Mouse (Mus musculus) right cerebral cortex, adult 2 months (tissue): ENCODE results near the gene Plekha5.
"Not testable (repeated sequence)": the region's sequence is repeated elsewhere in the genome, so short reads cannot be mapped to it uniquely, and the experiment has no call there.

Experiments used
- DNase-seq, 2 experiments: peaks; one replicate each; pipeline ENCODE4 v3.0.0; 2021 to 2022; ENCODE audit warnings: low spot score in 2 of 2

Plekha5 gene

DNA sequence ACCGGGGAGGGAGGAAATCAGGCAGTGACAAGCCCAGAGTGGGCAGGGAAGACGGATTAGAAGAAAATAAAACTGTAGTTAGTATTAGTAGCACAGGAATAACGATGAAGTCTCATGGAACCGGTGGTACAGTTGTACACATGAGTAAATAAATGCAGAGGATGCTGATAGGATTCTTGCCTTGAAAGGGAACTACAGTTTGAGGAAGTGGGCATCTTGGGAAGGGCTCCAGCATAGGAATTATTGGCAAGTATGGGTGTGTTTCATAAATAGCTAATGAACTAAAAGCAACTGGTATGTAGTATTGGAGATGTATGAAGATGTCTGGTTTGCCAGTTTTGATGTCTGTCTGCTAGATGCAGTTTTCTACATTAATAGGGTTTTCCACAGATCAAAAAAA lies 99.7 kb downstream of the Plekha5 start:
- DNase-seq = no peak

DNA sequence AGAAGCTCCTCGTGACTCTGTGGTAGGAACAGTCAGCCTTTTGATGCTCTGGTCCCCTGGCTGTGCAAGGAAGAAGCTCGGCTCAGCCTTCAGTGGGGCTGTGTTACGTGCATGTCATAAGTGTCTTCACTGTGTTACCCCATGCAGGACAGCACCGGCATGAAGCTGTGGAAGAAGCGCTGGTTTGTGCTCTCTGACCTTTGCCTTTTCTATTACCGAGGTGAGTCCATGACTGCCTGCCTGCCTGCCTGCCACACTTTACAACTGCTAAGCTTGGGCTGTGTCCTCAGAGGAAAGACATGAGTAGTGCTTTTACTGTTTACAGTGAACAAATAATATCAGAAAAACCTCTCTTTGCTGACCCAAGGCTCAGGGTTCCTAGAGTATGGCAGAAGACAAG lies 104.6 kb downstream of the Plekha5 start:
- no peak for DNase-seq

DNA sequence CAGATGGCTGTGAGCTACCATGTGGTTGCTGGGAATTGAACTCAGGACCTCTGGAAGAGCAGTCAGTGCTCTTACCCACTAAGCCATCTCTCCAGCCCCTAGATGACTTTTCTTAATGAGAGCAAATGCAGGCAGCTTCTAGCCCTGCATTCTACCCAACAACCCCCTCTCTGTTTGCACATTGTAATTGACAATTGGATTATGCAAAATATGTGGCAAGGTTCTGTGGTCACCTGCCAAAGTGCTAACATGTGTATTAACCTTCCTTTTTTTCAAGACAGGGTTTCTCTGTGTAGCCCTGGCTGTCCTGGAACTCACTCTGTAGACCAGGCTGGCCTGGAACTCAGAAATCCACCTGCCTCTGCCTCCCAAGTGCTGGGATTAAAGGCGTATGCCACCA lies 109.0 kb downstream of the Plekha5 start:
- not testable (repeated sequence) for DNase-seq

DNA sequence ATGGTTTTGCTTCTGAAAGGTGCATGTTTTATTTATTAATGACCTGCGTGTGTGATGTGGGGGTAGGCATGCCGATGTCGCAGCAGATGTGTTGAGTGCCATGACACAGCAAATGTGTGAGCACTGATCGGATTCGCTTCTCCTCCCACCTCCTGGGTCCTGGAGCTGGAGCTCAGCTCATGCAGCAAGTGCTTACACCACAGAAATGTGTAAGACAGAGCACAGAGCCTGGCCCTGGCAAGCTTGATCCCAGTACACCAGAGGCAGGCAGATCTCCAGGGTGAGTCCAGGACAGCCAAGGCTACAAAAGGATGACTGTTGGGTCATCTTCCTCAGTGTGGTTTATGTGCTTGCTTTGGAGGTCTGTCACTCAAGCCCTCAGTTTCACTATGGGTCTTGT lies 109.8 kb downstream of the Plekha5 start:
- no peak for DNase-seq

GRCm38 (mm10) chr6:140535504-140535903 lies 111.7 kb downstream of the Plekha5 start:
- DNase-seq = no peak

GRCm38 (mm10) chr6:140541919-140542318 lies 118.1 kb downstream of the Plekha5 start:
- no peak for DNase-seq

DNA sequence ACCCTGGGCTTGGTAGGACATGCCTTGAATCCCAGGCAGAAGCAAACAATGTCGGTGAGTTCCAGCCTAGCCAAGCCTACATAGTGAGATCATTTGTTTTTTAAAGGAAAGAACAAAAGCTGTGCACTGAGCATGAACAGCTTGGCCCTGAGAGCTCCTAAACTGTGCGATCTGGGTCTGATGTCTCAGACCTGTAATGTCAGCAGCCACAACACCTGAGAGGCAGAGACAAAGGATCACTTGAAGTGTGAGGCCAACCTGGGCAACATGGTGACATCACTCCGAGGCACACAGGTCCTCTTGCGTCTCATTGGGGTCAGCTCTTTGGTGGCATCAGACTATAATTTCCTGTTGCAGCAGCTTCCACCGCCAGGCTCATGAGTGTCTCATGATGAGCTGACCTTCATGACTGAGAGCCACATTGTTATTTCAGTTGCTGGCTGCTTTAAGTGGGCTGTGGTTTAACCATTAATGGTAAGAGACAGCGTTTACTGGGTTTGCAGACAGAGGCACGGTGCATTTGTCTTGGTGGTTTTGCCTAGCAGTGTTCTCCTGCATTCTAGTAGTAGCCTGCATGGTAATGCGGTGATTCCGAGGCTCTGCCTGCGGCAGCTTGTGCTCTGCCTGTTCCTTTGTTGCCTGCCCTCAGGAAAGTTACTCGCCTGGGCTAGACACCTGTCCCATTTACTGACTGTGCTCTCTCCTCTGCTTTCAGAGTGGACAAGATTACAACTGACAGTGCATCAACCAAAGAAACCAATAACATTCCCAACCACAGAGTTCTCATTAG lies 119.3 kb downstream of the Plekha5 start:
- no peak for DNase-seq

- DNase-seq = no peak
These were observed 122.2 kb downstream of the Plekha5 start for GRCm38 (mm10) chr6:140546095-140546494.

- no peak for DNase-seq
These were observed 122.9 kb downstream of the Plekha5 start for GRCm38 (mm10) chr6:140546648-140547201.

DNA sequence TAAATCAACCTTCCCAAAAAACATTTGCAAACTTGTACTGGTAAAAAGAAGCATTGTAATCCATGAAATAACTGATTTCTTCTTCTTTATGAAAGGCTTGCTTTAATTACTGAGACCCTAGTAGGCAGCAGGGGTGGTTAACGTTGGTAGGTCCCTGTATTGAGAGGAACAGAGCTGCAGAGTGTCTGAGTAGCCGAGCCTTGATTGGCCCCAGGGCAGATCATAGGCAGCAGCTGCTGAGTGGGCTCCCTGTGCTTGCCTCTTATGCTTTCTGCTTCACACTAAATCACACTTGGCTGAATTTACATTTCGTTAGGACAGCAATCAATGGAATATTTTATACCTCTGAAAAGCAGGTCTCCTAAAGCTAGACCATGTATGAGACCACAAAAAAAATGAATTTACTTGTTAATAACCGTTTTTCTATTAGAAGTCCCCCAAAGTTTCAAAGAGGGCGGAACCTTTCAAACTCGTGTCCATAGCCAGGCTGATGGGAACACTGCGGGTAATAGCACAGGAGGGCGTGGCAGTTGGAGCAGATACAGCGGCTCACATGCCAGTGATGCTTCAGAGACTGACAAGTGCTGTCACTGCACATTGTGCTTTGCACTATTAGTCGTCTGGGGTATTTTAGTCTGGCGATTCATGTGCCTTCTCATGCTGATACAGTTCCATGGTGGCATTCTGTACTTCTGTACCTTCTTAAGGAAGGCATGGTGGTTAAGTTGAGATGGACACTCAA lies 123.5 kb downstream of the Plekha5 start:
- no peak for DNase-seq

- no peak for DNase-seq
These were observed 124.4 kb downstream of the Plekha5 start for GRCm38 (mm10) chr6:140548082-140548769.

DNA sequence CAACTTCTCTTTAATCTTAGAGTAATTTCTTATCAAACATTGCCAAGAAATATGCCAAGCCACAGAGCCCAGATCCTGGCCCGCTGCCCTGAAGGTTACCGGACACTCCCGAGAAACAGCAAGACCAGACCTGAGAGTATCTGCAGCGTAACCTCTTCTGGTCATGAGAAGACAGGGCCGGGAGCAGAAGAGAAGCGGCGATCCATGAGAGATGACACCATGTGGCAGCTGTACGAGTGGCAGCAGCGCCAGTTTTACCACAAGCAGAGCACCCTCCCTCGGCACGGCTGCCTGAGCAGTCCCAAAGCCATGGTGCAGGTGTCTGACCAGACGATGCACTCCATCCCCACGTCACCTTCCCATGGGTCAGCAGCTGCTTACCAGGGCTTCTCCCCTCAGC lies 126.9 kb downstream of the Plekha5 start:
- no peak for DNase-seq

DNA sequence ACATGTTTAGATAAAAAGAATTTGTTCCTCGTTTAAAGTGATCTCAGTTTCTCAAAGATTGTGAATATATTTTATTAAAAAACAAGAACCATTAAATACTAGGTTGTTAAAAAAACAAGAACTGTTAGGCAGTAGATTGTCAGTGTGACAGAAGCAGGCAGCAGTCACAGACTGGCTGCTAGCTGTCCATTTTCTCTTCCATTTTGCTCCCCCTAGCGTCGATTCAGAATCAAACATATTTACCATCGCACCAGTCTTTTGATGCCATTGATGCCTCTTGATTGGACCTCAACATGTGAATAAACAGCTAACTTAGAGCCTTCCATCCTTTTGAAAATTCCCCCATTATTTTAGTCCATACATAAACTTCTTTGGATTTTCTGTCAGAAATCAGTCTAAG lies 130.4 kb downstream of the Plekha5 start:
- peak in 1 of 2 experiments; percentile 39 for DNase-seq

DNA sequence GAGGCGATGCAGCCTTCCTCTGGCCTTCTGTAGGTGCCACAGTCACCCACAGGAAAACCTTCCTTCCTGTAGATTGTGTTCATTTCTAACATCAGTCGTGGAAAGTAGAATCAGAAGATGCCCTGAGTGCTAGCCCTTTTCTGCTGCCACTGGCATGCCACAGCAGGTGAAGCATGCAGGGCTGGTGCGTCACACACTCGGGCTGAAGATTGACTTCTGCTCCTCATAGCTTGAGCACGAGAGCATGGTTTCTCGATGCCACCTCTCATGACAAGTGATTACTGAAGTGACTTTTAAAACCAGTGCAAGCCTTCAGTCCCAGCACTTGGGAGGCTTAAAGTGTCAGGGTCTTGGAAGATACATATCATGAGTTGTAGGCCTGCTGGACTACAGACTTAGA lies 135.6 kb downstream of the Plekha5 start:
- DNase-seq = no peak

- DNase-seq = no peak
These were observed 137.5 kb downstream of the Plekha5 start for GRCm38 (mm10) chr6:140561151-140561916.

DNA sequence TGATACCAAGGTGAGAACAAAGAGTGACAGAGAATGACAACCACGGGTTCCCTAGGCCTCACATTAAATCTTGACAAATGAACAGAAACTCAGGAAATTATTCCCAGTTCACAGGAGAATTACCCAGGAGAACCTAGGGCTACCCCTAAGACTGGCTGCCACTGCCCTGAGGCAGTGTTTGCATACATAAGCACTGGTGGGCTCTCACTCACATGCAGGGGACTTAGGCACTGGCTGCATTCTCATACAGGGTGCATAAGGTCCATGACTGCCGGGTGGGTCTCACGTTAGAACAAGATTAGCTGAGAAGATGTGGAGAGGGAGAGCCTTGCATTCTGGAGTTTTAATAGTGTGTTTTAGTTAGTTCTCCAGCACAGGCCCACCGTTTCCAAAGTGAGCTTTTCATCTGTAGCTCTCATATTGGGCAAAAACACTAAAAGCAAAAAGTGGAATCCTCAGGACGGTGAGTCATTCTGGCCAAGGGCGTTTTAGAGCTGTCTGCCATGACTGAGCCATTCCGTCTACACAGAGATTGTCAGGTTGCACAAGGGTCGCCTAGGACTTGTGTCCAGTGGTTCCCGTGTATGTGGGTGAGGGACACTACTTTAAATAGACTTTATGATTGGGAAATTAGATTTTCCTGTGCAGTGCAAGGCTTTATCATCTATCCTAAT lies 138.2 kb downstream of the Plekha5 start:
- DNase-seq = no peak

- DNase-seq = no peak
These were observed 143.3 kb downstream of the Plekha5 start for GRCm38 (mm10) chr6:140567199-140567598.

- no peak for DNase-seq
These were observed 144.0 kb downstream of the Plekha5 start for GRCm38 (mm10) chr6:140567897-140568296.

DNA sequence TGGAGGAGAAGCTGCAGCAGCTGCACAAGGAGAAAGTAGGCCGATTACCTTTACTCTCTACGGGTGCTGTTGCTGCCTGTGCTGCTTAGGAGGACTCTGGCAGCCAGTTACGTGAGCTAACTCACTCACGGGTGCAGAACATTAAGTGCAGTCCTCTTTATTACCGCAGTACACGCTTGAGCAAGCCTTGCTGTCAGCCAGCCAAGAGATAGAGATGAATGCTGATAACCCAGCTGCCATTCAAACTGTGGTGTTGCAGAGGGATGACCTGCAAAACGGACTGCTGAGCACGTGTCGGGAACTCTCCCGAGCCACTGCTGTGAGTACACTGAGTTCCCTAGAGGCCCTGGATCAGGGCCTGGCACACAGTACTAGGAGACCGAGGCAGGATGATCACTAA lies 146.3 kb downstream of the Plekha5 start:
- no peak for DNase-seq

GRCm38 (mm10) chr6:140574943-140575342 lies 151.1 kb downstream of the Plekha5 start:
- DNase-seq = no peak

DNA sequence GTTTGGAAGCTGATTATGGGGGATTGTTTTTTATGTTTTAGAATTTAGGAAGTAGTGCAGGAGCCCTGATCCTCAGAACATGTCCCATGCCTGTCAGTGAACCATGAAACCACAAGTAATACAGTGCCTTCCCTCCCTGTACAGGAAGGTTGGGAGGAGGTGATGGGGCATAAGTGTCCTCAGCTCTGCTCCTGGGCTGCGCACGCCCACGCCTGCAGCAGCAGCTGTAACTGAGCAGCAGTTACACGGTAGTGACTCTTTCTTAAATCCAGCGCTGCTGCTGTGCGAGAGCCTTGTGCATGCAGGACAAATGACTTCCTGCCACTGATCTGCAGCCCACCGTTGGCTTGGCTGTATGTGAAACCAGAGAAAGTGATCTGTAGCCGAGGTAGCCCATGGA lies 152.3 kb downstream of the Plekha5 start:
- no peak for DNase-seq
